Mouse (Mus musculus) kidney, embryonic 14.5 days (tissue): ENCODE results near the gene Ppid. TPM values are rescaled to one million over a fixed set of nuclear protein-coding genes. Genes with fewer than 3 reads are reported as not detected.
A peak's percentile ranks its signal among the peaks of the same experiment; 100 is the strongest.

Experiments
- ATAC-seq: fragments of 200-750 bp; cut with Nextera tagmentation; 2 replicates; pipeline ENCODE4 v1.8.0; 2017; ENCODE audit warnings: moderate number of reproducible peaks, mild to moderate bottlenecking, moderate TSS enrichment, moderate library complexity; ENCODE audit not compliant: low FRiP score, low TSS enrichment
- H3K27ac ChIP-seq: fragments of 300-500 bp; sonication (generic); 2 replicates; pipeline ENCODE4 v1.5.1; 2014; ENCODE audit warnings: low read depth, mild to moderate bottlenecking, low read length, moderate library complexity, mixed read lengths
- H3K27me3 ChIP-seq: fragments of 300-500 bp; sonication (generic); 2 replicates; pipeline ENCODE4 v1.6.1; 2014; ENCODE audit warnings: mild to moderate bottlenecking, low read length; ENCODE audit not compliant: control insufficient read depth, insufficient read depth
- H3K36me3 ChIP-seq: fragments of 300-500 bp; sonication (generic); 2 replicates; pipeline ENCODE4 v1.6.1; 2014; ENCODE audit warnings: low read length, mixed read lengths; ENCODE audit not compliant: control insufficient read depth, insufficient read depth
- H3K4me1 ChIP-seq: fragments of 300-500 bp; sonication (generic); 2 replicates; pipeline ENCODE4 v1.6.1; 2014; ENCODE audit warnings: low read length, mixed read lengths; ENCODE audit not compliant: control insufficient read depth, insufficient read depth
- H3K4me2 ChIP-seq: fragments of 300-500 bp; sonication (generic); replicated peaks from 2 replicates; pipeline ENCODE4 v1.6.1; 2014; ENCODE audit warnings: low read depth, mild to moderate bottlenecking, low read length
- H3K4me3 ChIP-seq: fragments of 300-500 bp; sonication (generic); 2 replicates; pipeline ENCODE4 v1.5.1; 2014; ENCODE audit warnings: mild to moderate bottlenecking, low read length
- H3K9ac ChIP-seq: fragments of 300-500 bp; sonication (generic); 2 replicates; pipeline ENCODE4 v1.6.1; 2014; ENCODE audit warnings: low read depth, mild to moderate bottlenecking, low read length, moderate library complexity
- H3K9me3 ChIP-seq: fragments of 300-500 bp; sonication (generic); 2 replicates; pipeline ENCODE4 v1.6.1; 2016; ENCODE audit warnings: low read length; ENCODE audit not compliant: control insufficient read depth
- WGBS: fragments of 180-500 bp; shearing (Covaris S2); extraction: QIAGEN DNeasy Blood & Tissue Kit; methylation state at CpG from one replicate; pipeline ENCODE4 v1.1.7; 2014; 5-methylcytosine and 5-hydroxymethylcytosine counted together
- polyA plus RNA-seq: library from polyadenylated mRNA; unstranded; fragments of >200 nt; fragmentation: Nextera tagmentation; extraction: Ambion mirVana; gene quantifications from 2 replicates; pipeline ENCODE4 v1.2.1, GENCODE M21; 2014

Gene Ppid
- polyA plus RNA-seq, 1 experiment from 2014 or later: 189 TPM

GRCm38 (mm10) chr3:79576865-79577264 lies 14.3 kb upstream of the Ppid start:
- Histone ChIP-seq H3K4me1 (peaks cover 4% of the 10 kb centered on the region; the same call in 1 of the 2 replicates), H3K4me3 (no peak overlapping the region), H3K27ac (no peak overlapping the region), H3K36me3 (no peaks in the 10 kb centered on the region), H3K4me2 (0 out of 2 replicates have a peak overlapping the region, but pooled peaks have one; percentile 15), H3K9ac (no peak overlapping the region), H3K9me3 (no peaks in the 10 kb centered on the region), H3K27me3 (no peaks in the 10 kb centered on the region)
- WGBS: 20% methylated on average over 5 of the region's 5 CpGs
- peak; percentile 68; the same call in 1 of the 2 replicates for ATAC-seq

GRCm38 (mm10) chr3:79577606-79578005 lies 13.5 kb upstream of the Ppid start:
- Histone ChIP-seq H3K27ac (no peak overlapping the region), H3K9me3 (no peaks in the 10 kb centered on the region), H3K4me2 (no peak overlapping the region), H3K36me3 (no peaks in the 10 kb centered on the region), H3K4me1 (peaks cover 4% of the 10 kb centered on the region; the same call in 1 of the 2 replicates), H3K9ac (no peak overlapping the region), H3K27me3 (no peaks in the 10 kb centered on the region), H3K4me3 (no peak overlapping the region)
- 84% methylated on average over 6 of the region's 6 CpGs for WGBS
- no peak for ATAC-seq

GRCm38 (mm10) chr3:79578164-79578563 lies 13.0 kb upstream of the Ppid start:
- no peak overlapping the region for H3K27ac ChIP-seq
- ATAC-seq: no peak
- H3K9me3 ChIP-seq: no peaks in the 10 kb centered on the region
- no peak overlapping the region for H3K9ac ChIP-seq
- H3K4me2 ChIP-seq: no peak overlapping the region
- H3K36me3 ChIP-seq: no peaks in the 10 kb centered on the region
- peaks cover 4% of the 10 kb centered on the region; the same call in 1 of the 2 replicates for H3K4me1 ChIP-seq
- no peak overlapping the region for H3K4me3 ChIP-seq
- WGBS: 54% methylated on average over 6 of the region's 6 CpGs
- H3K27me3 ChIP-seq: no peaks in the 10 kb centered on the region

GRCm38 (mm10) chr3:79579891-79580575 lies 11.1 kb upstream of the Ppid start:
- Histone ChIP-seq H3K27me3 (no peaks in the 10 kb centered on the region), H3K4me3 (no peak overlapping the region), H3K27ac (no peak overlapping the region), H3K36me3 (no peaks in the 10 kb centered on the region), H3K9ac (no peak overlapping the region), H3K9me3 (no peaks in the 10 kb centered on the region), H3K4me2 (no peak overlapping the region), H3K4me1 (peaks cover 4% of the 10 kb centered on the region; the same call in 1 of the 2 replicates)
- no peak for ATAC-seq
- 65% methylated on average over 5 of the region's 5 CpGs for WGBS

- no peaks in the 10 kb centered on the region for H3K4me1 ChIP-seq
- H3K4me3 ChIP-seq: no peak overlapping the region
- no peaks in the 10 kb centered on the region for H3K36me3 ChIP-seq
- no peaks in the 10 kb centered on the region for H3K27me3 ChIP-seq
- H3K9me3 ChIP-seq: no peaks in the 10 kb centered on the region
- no peak overlapping the region for H3K4me2 ChIP-seq
- no peak overlapping the region for H3K27ac ChIP-seq
- 8% methylated on average over 6 of the region's 6 CpGs for WGBS
- H3K9ac ChIP-seq: no peak overlapping the region
- ATAC-seq: peak; percentile 78
Observed at GRCm38 (mm10) chr3:79586804-79587203, 4.3 kb upstream of the Ppid start.

GRCm38 (mm10) chr3:79589671-79590070 lies 1.5 kb upstream of the Ppid start:
- Histone ChIP-seq H3K9ac (no peak overlapping the region), H3K27me3 (no peaks in the 10 kb centered on the region), H3K4me1 (0 out of 2 replicates have a peak, but pooled peaks cover 5% of the 10 kb centered on the region), H3K36me3 (peaks cover 14% of the 10 kb centered on the region), H3K27ac (no peak overlapping the region), H3K4me3 (no peak overlapping the region), H3K4me2 (no peak overlapping the region), H3K9me3 (no peaks in the 10 kb centered on the region)
- ATAC-seq: no peak
- WGBS: 79% methylated on average over 2 of the region's 2 CpGs

GRCm38 (mm10) chr3:79591793-79592471 lies 790 bp downstream of the Ppid start:
- H3K36me3 ChIP-seq: peaks cover 36% of the 10 kb centered on the region
- H3K27me3 ChIP-seq: no peaks in the 10 kb centered on the region
- peak overlapping the region; percentile 75 for H3K4me2 ChIP-seq
- 0 out of 2 replicates have a peak, but pooled peaks cover 5% of the 10 kb centered on the region for H3K4me1 ChIP-seq
- no peaks in the 10 kb centered on the region for H3K9me3 ChIP-seq
- peak overlapping the region; percentile 85; the same call in 1 of the 2 replicates for H3K27ac ChIP-seq
- H3K9ac ChIP-seq: peak overlapping the region; percentile 93
- ATAC-seq: no peak
- 5% methylated on average over 15 of the region's 15 CpGs for WGBS
- peak overlapping the region; percentile 61 for H3K4me3 ChIP-seq

- H3K4me3 ChIP-seq: no peak overlapping the region
- H3K27ac ChIP-seq: no peak overlapping the region
- no peaks in the 10 kb centered on the region for H3K9me3 ChIP-seq
- 0 out of 2 replicates have a peak, but pooled peaks cover 5% of the 10 kb centered on the region for H3K4me1 ChIP-seq
- no peak overlapping the region for H3K9ac ChIP-seq
- ATAC-seq: no peak
- 94% methylated on average over 7 of the region's 7 CpGs for WGBS
- no peaks in the 10 kb centered on the region for H3K27me3 ChIP-seq
- H3K4me2 ChIP-seq: no peak overlapping the region
- H3K36me3 ChIP-seq: peaks cover 64% of the 10 kb centered on the region
Observed at GRCm38 (mm10) chr3:79595468-79595867, 4.3 kb downstream of the Ppid start.

GRCm38 (mm10) chr3:79609886-79610285 lies 18.7 kb downstream of the Ppid start:
- no peak overlapping the region for H3K4me3 ChIP-seq
- no peak overlapping the region for H3K27ac ChIP-seq
- no peaks in the 10 kb centered on the region for H3K27me3 ChIP-seq
- peaks cover 3% of the 10 kb centered on the region; the same call in 1 of the 2 replicates for H3K9me3 ChIP-seq
- ATAC-seq: no peak
- H3K36me3 ChIP-seq: peaks cover 43% of the 10 kb centered on the region
- H3K4me1 ChIP-seq: no peaks in the 10 kb centered on the region
- H3K9ac ChIP-seq: no peak overlapping the region
- 91% methylated on average over 2 of the region's 2 CpGs for WGBS
- no peak overlapping the region for H3K4me2 ChIP-seq
